Mouse (Mus musculus) left cerebral cortex, postnatal 25 days (tissue): ENCODE measurements at regions not wholly inside any gene's neighbourhood (a gene's known extent, or its start where the extent isn't known, plus 50 kb on each side); places are given as distances from the start of the nearest gene placed in this dataset.
A peak's percentile ranks its signal among the peaks of the same experiment; 100 is the strongest.

Experiments used
- DNase-seq, 2 experiments: peaks; one replicate each; pipeline ENCODE4 v3.0.0; 2022; ENCODE audit warnings: low spot score in 2 of 2, mixed read lengths in 1 of 2
- intact Hi-C: fragments of 180-260 bp; cut with DNase I; formaldehyde crosslinking; loops from one replicate; pipeline ENCODE4 v1.15.1; 2025

GRCm38 (mm10) chr2:167849999-167850552, 81.8 kb upstream of the Ptpn1 start:
- intact Hi-C loops, result no loop called here
- DNase-seq, result no peak

DNA sequence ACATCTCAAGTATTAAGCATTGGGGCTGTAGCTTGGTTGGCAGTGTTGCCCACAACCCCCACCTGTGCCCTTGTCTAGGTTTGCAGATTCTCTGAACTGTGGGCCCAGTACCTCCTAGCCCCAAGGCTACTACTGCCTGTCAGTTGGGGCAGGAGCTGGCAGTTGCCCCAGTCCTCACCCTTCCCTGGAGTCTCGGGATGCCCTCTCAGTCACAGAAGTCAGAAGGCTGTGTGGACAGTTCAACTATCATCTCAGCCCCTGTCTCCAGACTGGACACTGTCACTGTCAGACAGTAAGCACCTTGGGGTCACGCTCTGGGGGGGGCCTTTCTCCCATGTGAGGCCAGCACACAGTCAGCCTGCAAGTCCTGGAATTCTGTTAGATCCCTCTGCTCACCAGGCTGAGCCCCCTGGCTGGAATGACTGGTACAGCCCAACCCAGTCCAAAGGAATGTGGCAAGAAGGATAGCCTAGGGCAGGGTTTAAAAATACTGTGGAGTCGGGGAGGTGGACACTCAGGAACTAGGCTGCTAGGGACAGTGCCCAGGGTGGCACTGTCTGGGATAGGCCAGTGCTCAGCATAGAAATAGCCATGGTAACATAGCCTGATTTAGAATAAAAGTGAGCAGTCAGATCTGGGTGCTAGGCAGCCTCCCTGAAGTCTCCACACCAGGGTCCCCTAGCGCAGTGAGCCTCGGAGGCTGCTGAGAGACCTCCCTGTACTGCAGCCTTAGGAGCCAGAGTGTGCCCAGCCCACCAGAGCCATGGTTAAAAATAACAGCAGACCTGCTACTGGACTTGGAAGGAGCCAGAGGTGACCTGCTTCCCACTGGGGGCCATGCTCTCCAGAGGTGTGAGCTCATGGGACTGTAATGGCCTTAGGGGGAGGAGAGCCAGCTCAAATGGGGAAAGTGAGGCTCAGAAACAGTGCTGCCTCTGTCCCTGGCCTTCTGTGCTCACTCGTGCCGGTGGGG, 83.1 kb upstream of the Ptpn1 start:
- DNase-seq, result no peak
- intact Hi-C loops, result no loop called here

- no peak for DNase-seq
- intact Hi-C loops, result no loop called here
Measured at GRCm38 (mm10) chr2:167847281-167848077, 84.4 kb upstream of the Ptpn1 start.

DNA sequence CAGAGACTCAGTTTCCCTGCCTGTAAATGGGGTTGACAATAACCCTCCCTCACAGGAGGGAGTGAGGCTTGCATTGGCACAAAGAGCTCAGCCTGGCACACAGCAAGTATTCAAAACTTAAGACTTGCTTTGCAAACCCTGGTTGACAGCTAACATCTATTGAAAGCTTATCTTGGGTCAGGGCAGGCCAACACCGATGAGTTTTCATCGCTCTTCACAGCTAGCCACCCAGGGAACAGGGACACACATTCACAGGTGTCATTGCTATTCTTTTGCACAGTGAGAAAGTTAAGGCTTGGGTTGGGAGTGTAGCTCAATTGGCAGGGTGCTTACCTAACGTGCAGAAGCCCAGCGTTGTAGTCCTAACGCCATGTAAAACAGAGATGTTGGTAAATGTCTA, 86.5 kb upstream of the Ptpn1 start:
- intact Hi-C loops, result no loop called here
- no peak for DNase-seq

- peak in 1 of 2 experiments; percentile 12 for DNase-seq
- intact Hi-C loops, result no loop called here
Measured at GRCm38 (mm10) chr2:167844556-167844955, 87.3 kb upstream of the Ptpn1 start.

DNA sequence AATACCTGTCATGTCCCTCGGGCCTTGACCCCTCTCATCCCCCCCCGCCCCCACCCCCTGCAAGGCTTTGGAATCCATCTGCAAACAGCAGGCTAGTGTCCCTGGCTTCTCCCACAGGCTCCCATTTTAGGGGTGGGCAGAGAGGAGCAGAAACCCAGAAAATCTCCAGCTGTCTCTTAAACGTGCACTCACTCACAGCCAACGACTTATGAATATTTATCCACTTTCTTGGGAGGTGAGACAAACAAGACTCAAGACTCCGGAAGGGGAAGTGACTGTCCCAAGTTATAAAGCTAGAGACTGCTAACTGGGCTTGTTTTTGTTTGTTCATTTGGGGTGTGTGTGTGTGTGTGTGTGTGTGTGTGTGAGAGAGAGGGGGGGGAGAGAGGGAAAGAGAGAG, 87.9 kb upstream of the Ptpn1 start:
- peak in 1 of 2 experiments; percentile 53 for DNase-seq
- intact Hi-C loops, result no loop called here

DNA sequence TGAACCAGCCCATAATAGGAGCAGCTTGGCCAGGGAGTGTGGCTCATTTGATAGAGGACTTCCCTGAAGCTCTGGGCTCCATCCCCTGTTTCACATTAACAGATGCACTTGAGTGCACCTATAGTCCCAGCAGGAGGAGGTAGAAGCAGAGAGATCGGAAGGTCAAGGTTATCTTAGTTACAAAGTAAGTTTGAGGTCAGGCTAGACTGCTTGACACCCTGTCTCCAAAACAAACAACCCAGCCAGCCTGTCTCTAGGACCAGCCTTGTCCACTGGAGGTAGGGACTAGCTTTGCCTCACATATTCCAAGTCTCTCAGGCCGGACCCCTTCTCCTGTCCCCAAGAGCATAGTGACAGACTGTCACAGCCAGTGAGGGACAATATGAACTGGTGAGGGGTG, 88.9 kb upstream of the Ptpn1 start:
- DNase-seq, result no peak
- intact Hi-C loops, result no loop called here

GRCm38 (mm10) chr2:167842473-167842872, 89.4 kb upstream of the Ptpn1 start:
- DNase-seq, result no peak
- intact Hi-C loops, result no loop called here

- intact Hi-C loops, result no loop called here
- DNase-seq, result no peak
Measured at GRCm38 (mm10) chr2:167841339-167842240, 90.3 kb upstream of the Ptpn1 start.

- DNase-seq, result no peak
- intact Hi-C loops, result no loop called here
Measured at GRCm38 (mm10) chr2:167840344-167840743, 91.5 kb upstream of the Ptpn1 start.

- intact Hi-C loops, result no loop called here
- DNase-seq, result no peak
Measured at GRCm38 (mm10) chr2:167839324-167839981, 92.4 kb upstream of the Ptpn1 start.

DNA sequence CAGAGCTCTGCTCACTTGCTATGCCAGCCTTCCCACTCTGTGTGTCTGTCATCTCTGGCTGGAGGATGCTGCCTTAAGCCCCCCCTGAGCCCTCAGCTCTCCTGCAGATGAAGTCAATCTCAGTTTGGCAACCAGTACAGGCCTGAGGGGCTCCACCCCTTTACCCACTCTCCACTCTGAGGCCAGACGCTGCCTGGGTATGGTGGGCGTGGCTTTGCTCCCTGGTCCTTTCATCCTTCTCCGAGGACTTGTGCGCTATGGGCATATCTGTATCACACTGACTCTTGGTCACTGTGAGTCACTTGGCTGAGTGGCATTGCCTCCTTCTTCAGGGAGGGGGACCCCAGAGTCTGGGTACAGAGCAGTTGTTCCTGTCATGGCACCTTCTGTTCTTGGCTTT, 94.3 kb upstream of the Ptpn1 start:
- intact Hi-C loops, result no loop called here
- DNase-seq, result no peak

GRCm38 (mm10) chr2:167836611-167837010, 95.2 kb upstream of the Ptpn1 start:
- DNase-seq, result no peak
- intact Hi-C loops, result no loop called here

DNA sequence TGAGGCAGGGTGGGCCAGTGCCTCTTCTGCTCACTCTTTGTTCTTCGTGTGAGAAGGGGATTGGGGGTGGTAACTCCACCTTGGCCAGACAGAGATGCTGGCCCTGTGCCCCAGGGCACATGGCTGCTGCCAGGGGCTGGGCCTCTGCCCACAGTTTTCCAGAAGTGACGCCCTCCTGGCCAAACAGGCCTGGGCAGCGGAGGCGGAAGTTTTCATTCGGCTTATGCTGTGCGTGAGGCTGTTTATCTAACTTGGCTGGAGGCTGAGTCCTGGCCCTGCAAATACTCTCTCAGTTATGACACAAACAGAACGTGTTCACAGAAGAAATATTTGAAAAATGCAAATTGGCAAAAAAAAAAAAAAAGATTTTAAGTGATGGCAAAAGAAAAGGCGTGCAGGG, 97.3 kb upstream of the Ptpn1 start:
- no peak for DNase-seq
- intact Hi-C loops, result no loop called here

- no peak for DNase-seq
- intact Hi-C loops, result no loop called here
Measured at GRCm38 (mm10) chr2:167833290-167833953, 98.4 kb upstream of the Ptpn1 start.

DNA sequence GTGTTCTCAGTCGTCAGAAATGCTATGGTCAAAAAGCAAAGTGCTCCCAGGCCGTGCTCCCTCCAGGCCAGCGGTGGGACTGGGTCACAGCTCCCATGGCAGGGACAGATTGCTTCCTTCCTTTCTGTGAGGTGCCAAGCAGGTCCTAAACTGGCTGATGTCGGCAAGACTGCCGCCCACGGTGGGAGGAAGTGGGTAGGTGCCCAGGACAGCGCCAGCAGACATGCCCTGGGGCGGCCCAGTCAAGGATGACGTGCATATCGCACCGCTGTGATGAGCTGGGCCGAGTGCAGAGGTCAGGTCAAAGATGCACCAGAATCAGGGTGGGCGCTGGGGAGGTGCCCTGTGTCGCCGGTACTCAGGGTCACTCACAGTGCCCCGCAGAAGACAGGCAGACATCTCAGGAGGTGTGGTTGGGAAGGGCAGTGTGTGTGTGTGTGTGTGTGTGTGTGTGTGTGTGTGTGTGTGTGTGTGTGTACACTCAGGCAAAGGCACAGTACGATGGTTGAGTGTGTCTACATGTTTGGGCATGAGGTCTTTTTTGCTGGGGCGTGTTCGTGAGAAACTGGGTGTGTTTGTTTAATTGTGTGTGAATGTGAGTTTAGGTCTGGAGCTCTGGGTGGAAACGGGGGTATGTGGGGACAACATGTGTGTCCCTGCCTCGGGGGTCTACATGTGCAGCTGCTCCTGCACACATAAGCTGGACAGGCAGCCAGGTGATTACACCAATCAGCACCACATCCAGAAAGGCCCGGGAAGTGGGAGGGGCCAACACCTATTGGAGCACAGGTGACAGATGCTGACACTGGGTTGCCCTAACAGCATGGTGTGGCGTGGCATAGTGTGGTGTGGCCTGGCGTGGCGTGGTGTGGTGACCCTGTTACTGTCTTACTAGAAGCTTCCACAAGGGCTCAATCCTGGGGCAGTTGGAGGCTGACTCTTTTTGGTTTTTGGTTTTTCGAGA, 100.5 kb upstream of the Ptpn1 start:
- intact Hi-C loops, result no loop called here
- DNase-seq, result no peak

GRCm38 (mm10) chr2:167828258-167828657, 103.6 kb upstream of the Ptpn1 start:
- DNase-seq, result no peak

More at GRCm38 (mm10) chr2:167828258-167828657, 103.6 kb upstream of the Ptpn1 start:
- intact Hi-C loops, result no loop called here
